Mouse (Mus musculus) bone marrow macrophage, adult 2 months (primary cell): Measurements from ENCODE around the gene Mansc1.

Experiments
- CTCF ChIP-seq: IDR thresholded peaks from 2 replicates; pipeline ENCODE4 v1.5.1; 2012; ENCODE audit warnings: low read depth, mild to moderate bottlenecking, low read length, moderate library complexity
- POLR2A ChIP-seq: IDR thresholded peaks from 2 replicates; pipeline ENCODE4 v1.6.1; 2012; ENCODE audit warnings: mild to moderate bottlenecking, low read depth, low read length, borderline replicate concordance

DNA sequence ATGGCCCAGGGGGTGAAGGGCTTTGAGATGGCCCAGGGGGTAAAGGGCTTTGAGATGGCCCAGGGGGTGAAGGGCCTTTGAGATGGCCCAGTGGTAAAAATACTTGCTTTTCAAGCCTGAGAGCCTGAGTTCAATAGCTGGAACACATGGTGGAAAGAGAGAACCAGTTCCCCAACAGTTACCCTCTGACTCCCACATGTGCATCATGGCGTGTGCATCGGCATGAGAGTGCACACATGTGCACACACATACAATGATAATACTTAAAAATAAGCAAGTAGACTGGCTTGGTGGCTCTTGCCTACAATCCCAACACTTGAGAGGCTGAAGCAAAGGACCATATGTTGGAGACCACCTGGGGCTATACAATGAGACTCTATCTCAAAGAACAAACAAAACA, 47.7 kb downstream of the Mansc1 start:
- TF ChIP-seq CTCF: no peak
- no peak for TF ChIP-seq POLR2A
